Mouse (Mus musculus) embryonic facial prominence, embryonic 11.5 days (tissue): ENCODE measurements at regions not wholly inside any gene's neighbourhood (a gene's known extent, or its start where the extent isn't known, plus 50 kb on each side); places are given as distances from the start of the nearest gene placed in this dataset.
"Not testable (repeated sequence)": the region's sequence is repeated elsewhere in the genome, so short reads cannot be mapped to it uniquely, and the experiment has no call there.

ENCODE experiments used
- ATAC-seq: fragments of 200-750 bp; cut with Nextera tagmentation; replicated peaks from 2 replicates; pipeline ENCODE4 v1.8.0; 2017; ENCODE audit warnings: low read depth; ENCODE audit not compliant: insufficient number of reproducible peaks, low FRiP score, low TSS enrichment
- DNase-seq: peaks from one replicate; pipeline ENCODE4 v3.0.0-alpha.2; 2015; ENCODE audit warnings: low spot score
- H3K27ac ChIP-seq: fragments of 300-500 bp; sonication (generic); replicated peaks from 2 replicates; pipeline ENCODE4 v1.5.1; 2014; ENCODE audit warnings: mild to moderate bottlenecking, low read depth, low read length, control low read depth
- H3K27me3 ChIP-seq: fragments of 300-500 bp; sonication (generic); 2 replicates; pipeline ENCODE4 v1.6.1; 2014; ENCODE audit warnings: mild to moderate bottlenecking, low read length, moderate library complexity, mixed read lengths; ENCODE audit not compliant: control insufficient read depth, insufficient read depth
- H3K36me3 ChIP-seq: fragments of 300-500 bp; sonication (generic); replicated peaks from 2 replicates; pipeline ENCODE4 v1.6.1; 2014; ENCODE audit warnings: low read depth, mild to moderate bottlenecking, low read length, moderate library complexity, mixed read lengths; ENCODE audit not compliant: control insufficient read depth, insufficient read depth
- H3K4me1 ChIP-seq: fragments of 300-500 bp; sonication (generic); 2 replicates; pipeline ENCODE4 v1.6.1; 2014; ENCODE audit warnings: low read length, mixed read lengths; ENCODE audit not compliant: control insufficient read depth, insufficient read depth
- H3K4me2 ChIP-seq: fragments of 300-500 bp; sonication (generic); 2 replicates; pipeline ENCODE4 v1.6.1; 2014; ENCODE audit warnings: low read depth, mild to moderate bottlenecking, control low read depth, low read length, moderate library complexity
- H3K4me3 ChIP-seq: fragments of 300-500 bp; sonication (generic); 2 replicates; pipeline ENCODE4 v1.5.1; 2014; ENCODE audit warnings: low read depth, low read length, control low read depth
- H3K9ac ChIP-seq: fragments of 300-500 bp; sonication (generic); replicated peaks from 2 replicates; pipeline ENCODE4 v1.6.1; 2014; ENCODE audit warnings: mild to moderate bottlenecking, control low read depth, low read length
- H3K9me3 ChIP-seq: fragments of 300-500 bp; sonication (generic); replicated peaks from 2 replicates; pipeline ENCODE4 v1.6.1; 2016; ENCODE audit warnings: mild to moderate bottlenecking, low read length, inconsistent platforms, mixed read lengths; ENCODE audit not compliant: control insufficient read depth
- WGBS: fragments of 180-500 bp; shearing (Covaris S2); extraction: QIAGEN DNeasy Blood & Tissue Kit; methylation state at CpG from one replicate; pipeline ENCODE4 v1.1.7; 2014; 5-methylcytosine and 5-hydroxymethylcytosine counted together

DNA sequence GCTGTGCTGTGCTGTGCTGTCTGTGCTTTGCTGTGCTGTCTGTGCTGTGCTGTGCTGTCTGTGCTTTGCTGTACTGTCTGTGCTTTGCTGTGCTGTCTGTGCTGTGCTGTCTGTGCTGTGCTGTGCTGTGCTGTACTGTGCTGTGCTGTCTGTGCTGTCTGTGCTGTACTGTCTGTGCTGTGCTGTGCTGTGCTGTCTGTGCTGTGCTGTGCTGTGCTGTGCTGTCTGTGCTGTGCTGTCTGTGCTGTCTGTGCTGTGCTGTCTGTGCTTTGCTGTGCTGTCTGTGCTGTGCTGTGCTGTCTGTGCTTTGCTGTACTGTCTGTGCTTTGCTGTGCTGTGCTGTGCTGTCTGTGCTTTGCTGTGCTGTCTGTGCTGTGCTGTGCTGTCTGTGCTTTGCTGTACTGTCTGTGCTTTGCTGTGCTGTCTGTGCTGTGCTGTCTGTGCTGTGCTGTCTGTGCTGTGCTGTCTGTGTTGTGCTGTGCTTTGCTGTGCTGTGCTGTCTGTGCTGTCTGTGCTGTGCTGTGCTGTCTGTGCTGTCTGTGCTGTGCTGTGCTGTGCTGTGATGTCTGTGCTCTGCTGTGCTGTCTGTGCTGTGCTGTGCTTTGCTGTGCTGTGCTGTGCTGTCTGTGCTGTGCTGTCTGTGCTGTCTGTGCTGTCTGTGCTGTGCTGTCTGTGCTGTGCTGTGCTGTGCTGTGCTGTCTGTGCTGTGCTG is 197.5 kb downstream of the Tcp10c start:
- H3K4me3 ChIP-seq, H3K27ac ChIP-seq, H3K36me3 ChIP-seq, H3K27me3 ChIP-seq, DNase-seq, H3K4me2 ChIP-seq, H3K4me1 ChIP-seq, H3K9ac ChIP-seq: not testable (repeated sequence)
- H3K9me3 ChIP-seq: peaks cover 22% of the 10 kb centered on the region
- peak; percentile 83 for ATAC-seq

GRCm38 (mm10) chr17:13552840-13553239 is 198.5 kb downstream of the Tcp10c start:
- not testable (repeated sequence) for H3K9ac ChIP-seq, H3K4me3 ChIP-seq, H3K27me3 ChIP-seq, H3K4me2 ChIP-seq, H3K36me3 ChIP-seq, H3K4me1 ChIP-seq, DNase-seq, H3K27ac ChIP-seq
- peaks cover 17% of the 10 kb centered on the region for H3K9me3 ChIP-seq
- peak; percentile 84 for ATAC-seq

DNA sequence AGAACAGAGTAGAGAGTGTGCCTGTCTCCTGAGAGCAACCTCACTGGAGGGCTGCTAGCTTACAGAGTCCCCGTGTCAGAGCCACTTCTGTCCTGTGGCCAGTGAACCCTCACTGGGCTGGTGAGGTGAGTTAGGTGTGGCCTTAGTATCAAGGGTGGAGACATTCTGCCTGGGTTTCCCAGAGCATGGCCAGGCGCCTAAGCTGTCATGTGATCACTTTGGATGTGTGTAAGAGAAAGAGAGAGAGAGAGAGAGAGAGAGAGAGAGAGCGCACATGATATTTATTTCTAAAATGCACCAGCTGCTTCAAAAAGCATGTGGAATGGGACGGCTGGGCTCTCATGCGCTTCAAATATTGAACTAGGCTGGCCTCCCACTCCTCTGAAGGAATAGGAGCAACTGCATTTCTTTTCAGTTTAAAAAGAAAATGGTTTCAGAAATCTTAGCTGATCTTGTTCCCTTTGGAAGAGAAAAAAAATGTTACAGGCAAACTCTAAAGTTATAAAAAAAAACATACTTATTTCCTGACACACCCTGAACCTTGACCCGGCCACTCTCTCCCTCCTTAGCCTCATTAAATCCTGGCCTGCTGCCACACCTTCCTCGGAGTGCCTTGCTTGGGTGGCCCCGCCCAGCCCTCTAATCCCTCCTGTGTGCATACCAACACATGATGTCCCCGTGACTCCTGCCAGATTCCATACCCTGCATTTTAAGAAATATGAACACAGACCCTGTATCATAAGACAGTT is 201.1 kb downstream of the Tcp10c start:
- not testable (repeated sequence) for H3K27me3 ChIP-seq, H3K4me1 ChIP-seq, H3K27ac ChIP-seq, H3K4me2 ChIP-seq, H3K4me3 ChIP-seq, H3K9ac ChIP-seq, H3K36me3 ChIP-seq, DNase-seq, ATAC-seq, H3K9me3 ChIP-seq
- 39% methylated on average over 9 of the region's 9 CpGs for WGBS

GRCm38 (mm10) chr17:13556060-13556660 is 201.8 kb downstream of the Tcp10c start:
- H3K4me2 ChIP-seq, H3K4me3 ChIP-seq, H3K9ac ChIP-seq, H3K4me1 ChIP-seq, DNase-seq, H3K27me3 ChIP-seq, H3K9me3 ChIP-seq, H3K36me3 ChIP-seq, H3K27ac ChIP-seq, ATAC-seq: not testable (repeated sequence)
- WGBS: 76% methylated on average over 16 of the region's 16 CpGs

- H3K9me3 ChIP-seq: no peaks in the 10 kb centered on the region
- no peak overlapping the region for H3K27ac ChIP-seq
- DNase-seq: no peak
- no peak overlapping the region for H3K9ac ChIP-seq
- no peaks in the 10 kb centered on the region for H3K27me3 ChIP-seq
- H3K4me3 ChIP-seq: no peak overlapping the region
- H3K36me3 ChIP-seq: no peaks in the 10 kb centered on the region
- no peaks in the 10 kb centered on the region for H3K4me1 ChIP-seq
- no peak overlapping the region for H3K4me2 ChIP-seq
- ATAC-seq: no peak
- 81% methylated on average over 3 of the region's 3 CpGs for WGBS
These were observed 201.5 kb upstream of the Afdn start for GRCm38 (mm10) chr17:13558863-13559262.

DNA sequence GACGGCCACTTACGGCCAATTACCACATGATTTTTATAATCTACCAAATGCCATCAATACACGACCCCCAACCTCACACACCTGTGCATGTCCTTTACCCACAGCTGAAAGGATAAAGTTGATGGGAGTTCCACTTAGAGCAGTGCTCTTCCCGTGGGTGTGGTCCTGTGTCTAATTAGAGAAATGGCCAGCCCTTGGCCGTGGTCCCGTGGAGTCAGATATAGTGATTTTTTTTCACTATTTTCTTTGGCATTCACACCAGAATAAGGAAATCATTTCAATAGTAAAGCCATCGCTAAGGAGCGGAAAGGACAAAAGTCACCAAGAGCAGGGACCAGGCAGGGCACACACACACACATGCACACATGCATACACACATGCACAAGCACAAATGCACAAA is 199.0 kb upstream of the Afdn start:
- WGBS: 80% methylated on average over 8 of the region's 8 CpGs
- ATAC-seq: no peak
- no peak overlapping the region for H3K4me3 ChIP-seq
- no peaks in the 10 kb centered on the region for H3K36me3 ChIP-seq
- H3K27ac ChIP-seq: no peak overlapping the region
- no peak overlapping the region for H3K9ac ChIP-seq
- H3K4me1 ChIP-seq: no peaks in the 10 kb centered on the region
- H3K4me2 ChIP-seq: no peak overlapping the region
- no peaks in the 10 kb centered on the region for H3K27me3 ChIP-seq
- H3K9me3 ChIP-seq: no peaks in the 10 kb centered on the region
- no peak for DNase-seq

- Histone ChIP-seq H3K4me2 (no peak overlapping the region), H3K9ac (no peak overlapping the region), H3K4me3 (no peak overlapping the region), H3K36me3 (no peaks in the 10 kb centered on the region), H3K27me3 (no peaks in the 10 kb centered on the region), H3K9me3 (no peaks in the 10 kb centered on the region), H3K4me1 (no peaks in the 10 kb centered on the region), H3K27ac (no peak overlapping the region)
- ATAC-seq (no peak), DNase-seq (no peak)
- 84% methylated on average over 2 of the region's 2 CpGs for whole genome bisulfite sequencing
These were observed 197.4 kb upstream of the Afdn start for GRCm38 (mm10) chr17:13562974-13563373.

DNA sequence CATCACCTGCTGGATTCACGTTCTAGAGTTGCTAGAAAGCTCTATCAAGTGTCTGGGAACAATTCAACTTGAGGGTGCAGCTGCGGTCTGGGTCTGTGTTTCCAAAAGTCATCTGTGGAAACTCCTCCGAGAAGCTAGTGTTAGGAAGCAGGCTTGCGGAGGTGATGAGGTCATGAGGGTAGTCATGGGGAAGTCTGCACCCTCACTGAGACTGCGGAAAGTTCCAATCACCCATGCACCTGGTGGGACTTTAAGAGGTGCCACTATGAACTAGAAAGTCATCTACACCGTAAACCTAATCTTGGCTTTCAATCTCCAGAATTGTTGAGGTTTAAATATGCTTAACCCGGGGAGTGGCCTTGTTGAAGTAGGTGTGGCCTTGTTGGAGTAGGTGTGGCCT is 195.5 kb upstream of the Afdn start:
- no peak overlapping the region for H3K9ac ChIP-seq
- H3K4me3 ChIP-seq: no peak overlapping the region
- H3K27ac ChIP-seq: no peak overlapping the region
- 88% methylated on average over 7 of the region's 7 CpGs for WGBS
- ATAC-seq: no peak
- no peaks in the 10 kb centered on the region for H3K36me3 ChIP-seq
- no peaks in the 10 kb centered on the region for H3K4me1 ChIP-seq
- H3K4me2 ChIP-seq: no peak overlapping the region
- no peak for DNase-seq
- no peaks in the 10 kb centered on the region for H3K27me3 ChIP-seq
- no peaks in the 10 kb centered on the region for H3K9me3 ChIP-seq
